Mouse (Mus musculus) stomach, postnatal 0 days (tissue): ENCODE results near the gene Mvb12b. TPM values are rescaled to one million over a fixed set of nuclear protein-coding genes. Genes with fewer than 3 reads are reported as not detected.
A peak's percentile ranks its signal among the peaks of the same experiment; 100 is the strongest.

Source experiments
- ATAC-seq: fragments of 200-750 bp; cut with Nextera tagmentation; 2 replicates; pipeline ENCODE4 v1.8.0; 2017; ENCODE audit not compliant: low FRiP score, low TSS enrichment
- DNase-seq: peaks from one replicate; pipeline ENCODE4 v3.0.0-alpha.2; 2016; ENCODE audit warnings: low spot score
- H3K27ac ChIP-seq: fragments of 300-500 bp; sonication (generic); replicated peaks from 2 replicates; pipeline ENCODE4 v1.5.1; 2014; ENCODE audit warnings: mild to moderate bottlenecking, control low read depth
- H3K27me3 ChIP-seq: fragments of 300-500 bp; sonication (generic); 2 replicates; pipeline ENCODE4 v1.6.1; 2014; ENCODE audit warnings: low read length; ENCODE audit not compliant: control insufficient read depth, insufficient read depth
- H3K36me3 ChIP-seq: fragments of 300-500 bp; sonication (generic); 2 replicates; pipeline ENCODE4 v1.6.1; 2014; ENCODE audit warnings: low read length, mixed read lengths; ENCODE audit not compliant: control insufficient read depth, insufficient read depth
- H3K4me1 ChIP-seq: fragments of 300-500 bp; sonication (generic); replicated peaks from 2 replicates; pipeline ENCODE4 v1.6.1; 2014; ENCODE audit warnings: antibody characterized with exemption; ENCODE audit not compliant: control insufficient read depth, insufficient read depth
- H3K4me2 ChIP-seq: fragments of 300-500 bp; sonication (generic); replicated peaks from 2 replicates; pipeline ENCODE4 v1.6.1; 2014; ENCODE audit warnings: low read depth, mild to moderate bottlenecking, control low read depth, moderate library complexity
- H3K4me3 ChIP-seq: fragments of 300-500 bp; sonication (generic); 2 replicates; pipeline ENCODE4 v1.5.1; 2014; ENCODE audit warnings: low read depth, low read length, control low read depth
- H3K9ac ChIP-seq: fragments of 300-500 bp; sonication (generic); 2 replicates; pipeline ENCODE4 v1.6.1; 2014; ENCODE audit warnings: mild to moderate bottlenecking, low read length, control low read depth, mixed read lengths
- H3K9me3 ChIP-seq: fragments of 300-500 bp; sonication (generic); 2 replicates; pipeline ENCODE4 v1.6.1; 2016; ENCODE audit warnings: low read length; ENCODE audit not compliant: control insufficient read depth
- CTCF ChIP-seq: IDR thresholded peaks from 2 replicates; pipeline ENCODE4 v1.5.1; 2016; ENCODE audit warnings: antibody characterized with exemption, low read depth, mild to moderate bottlenecking, moderate library complexity
- EP300 ChIP-seq: optimal IDR thresholded peaks from 2 replicates; pipeline ENCODE3; 2016; ENCODE audit warnings: antibody characterized with exemption
- WGBS: fragments of 180-500 bp; shearing (Covaris S2); extraction: QIAGEN DNeasy Blood & Tissue Kit; methylation state at CpG from one replicate; pipeline ENCODE4 v1.1.7; 2014; 5-methylcytosine and 5-hydroxymethylcytosine counted together
- polyA plus RNA-seq: library from polyadenylated mRNA; unstranded; fragments of >200 nt; fragmentation: Nextera tagmentation; extraction: Ambion mirVana; gene quantifications from 2 replicates; pipeline ENCODE4 v1.2.1, GENCODE M21; 2015

Mvb12b gene
- polyA plus RNA-seq, 1 experiment from 2014 or later: 10.2 TPM

DNA sequence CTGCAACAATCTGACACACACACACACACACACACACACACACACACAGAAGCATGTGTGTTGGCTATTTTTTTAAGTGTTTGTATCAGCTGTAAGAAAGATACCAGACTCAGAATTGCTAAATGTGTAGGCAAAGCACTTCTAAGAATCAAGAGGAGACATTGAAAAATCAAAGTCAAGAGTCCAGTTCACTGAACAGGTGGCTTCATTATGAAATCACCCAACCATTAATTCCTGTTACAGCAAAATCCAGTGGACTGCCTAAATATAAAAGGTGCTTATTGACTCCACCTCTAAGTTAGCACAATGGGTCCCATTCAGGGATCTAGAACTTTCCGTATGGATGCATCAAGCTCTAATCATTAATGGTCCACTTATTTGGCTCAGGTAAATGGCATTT, 103.0 kb downstream of the Mvb12b start:
- DNase-seq: no peak
- H3K9ac ChIP-seq: no peak overlapping the region

DNA sequence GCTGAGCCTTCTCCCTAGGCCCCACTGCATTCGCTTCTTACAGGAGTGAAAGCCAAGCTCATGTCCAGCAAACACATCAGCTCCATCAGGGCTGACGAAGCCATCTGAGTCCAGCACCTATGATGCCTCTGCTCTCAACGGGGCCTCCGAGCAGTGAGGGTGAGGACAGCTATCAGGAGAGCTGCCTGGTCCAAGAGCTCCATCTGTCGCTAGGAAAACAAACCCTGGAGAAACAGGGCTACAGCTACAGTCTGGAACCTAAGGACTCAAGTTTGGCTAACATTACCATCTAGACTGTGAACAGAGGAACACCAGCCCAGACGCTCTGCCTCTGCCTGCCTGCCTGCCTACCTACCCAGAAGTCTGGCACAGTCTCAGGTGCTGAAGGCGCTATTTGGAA, 104.3 kb downstream of the Mvb12b start:
- Histone ChIP-seq H3K27me3 (no peaks in the 10 kb centered on the region), H3K27ac (no peak overlapping the region), H3K9me3 (peaks cover 5% of the 10 kb centered on the region), H3K4me3 (no peak overlapping the region), H3K4me2 (no peak overlapping the region), H3K9ac (no peak overlapping the region), H3K36me3 (no peaks in the 10 kb centered on the region; the same call in 1 of the 2 replicates), H3K4me1 (no peaks in the 10 kb centered on the region)
- 84% methylated on average over 7 of the region's 7 CpGs for WGBS
- TF ChIP-seq CTCF (0 out of 2 replicates have a peak, but pooled peaks have one; percentile 12), EP300 (no peak)
- DNase-seq (no peak), ATAC-seq (no peak)

More for the DNA sequence above, 103.0 kb downstream of the Mvb12b start:
- Histone ChIP-seq H3K4me2 (no peak overlapping the region), H3K27ac (no peak overlapping the region), H3K9me3 (no peaks in the 10 kb centered on the region), H3K27me3 (no peaks in the 10 kb centered on the region), H3K4me1 (no peaks in the 10 kb centered on the region), H3K4me3 (no peak overlapping the region), H3K36me3 (no peaks in the 10 kb centered on the region; the same call in 1 of the 2 replicates)
- TF ChIP-seq CTCF (no peak), EP300 (no peak)
- 92% methylated on average over 1 of the region's 1 CpGs for WGBS
- no peak for ATAC-seq

- no peak for ATAC-seq
- H3K4me2 ChIP-seq: no peak overlapping the region
Measured at GRCm38 (mm10) chr2:33781655-33782400, 105.9 kb downstream of the Mvb12b start.

GRCm38 (mm10) chr2:33778466-33778865, 109.3 kb downstream of the Mvb12b start:
- H3K4me2 ChIP-seq: no peak overlapping the region
- peaks cover 5% of the 10 kb centered on the region; the same call in 1 of the 2 replicates for H3K36me3 ChIP-seq
- H3K4me3 ChIP-seq: no peak overlapping the region
- ATAC-seq (no peak), DNase-seq (no peak)
- no peaks in the 10 kb centered on the region for H3K27me3 ChIP-seq
- 96% methylated on average over 4 of the region's 4 CpGs for WGBS
- no peak overlapping the region for H3K9ac ChIP-seq
- H3K4me1 ChIP-seq: no peaks in the 10 kb centered on the region
- H3K9me3 ChIP-seq: peaks cover 16% of the 10 kb centered on the region
- H3K27ac ChIP-seq: no peak overlapping the region
- TF ChIP-seq EP300 (no peak), CTCF (no peak)

More at GRCm38 (mm10) chr2:33781655-33782400, 105.9 kb downstream of the Mvb12b start:
- WGBS: 31% methylated on average over 11 of the region's 11 CpGs
- DNase-seq: peak; percentile 26
- Histone ChIP-seq H3K27me3 (no peaks in the 10 kb centered on the region), H3K9ac (no peak overlapping the region), H3K36me3 (peaks cover 5% of the 10 kb centered on the region; the same call in 1 of the 2 replicates), H3K4me3 (no peak overlapping the region), H3K27ac (no peak overlapping the region), H3K9me3 (peaks cover 16% of the 10 kb centered on the region), H3K4me1 (no peaks in the 10 kb centered on the region)
- TF ChIP-seq EP300: no peak

GRCm38 (mm10) chr2:33777051-33777450, 110.7 kb downstream of the Mvb12b start:
- ATAC-seq (no peak), DNase-seq (no peak)
- Histone ChIP-seq H3K27me3 (no peaks in the 10 kb centered on the region), H3K4me3 (no peak overlapping the region), H3K4me1 (no peaks in the 10 kb centered on the region), H3K9me3 (peaks cover 16% of the 10 kb centered on the region), H3K9ac (no peak overlapping the region), H3K27ac (no peak overlapping the region), H3K36me3 (peaks cover 5% of the 10 kb centered on the region; the same call in 1 of the 2 replicates), H3K4me2 (no peak overlapping the region)
- 96% methylated on average over 11 of the region's 11 CpGs for WGBS
- TF ChIP-seq CTCF (no peak), EP300 (no peak)

GRCm38 (mm10) chr2:33774884-33775283, 112.9 kb downstream of the Mvb12b start:
- 90% methylated on average over 2 of the region's 2 CpGs for whole genome bisulfite sequencing
- no peak overlapping the region for H3K4me3 ChIP-seq
- no peak overlapping the region for H3K4me2 ChIP-seq
- H3K9me3 ChIP-seq: peaks cover 16% of the 10 kb centered on the region
- H3K27ac ChIP-seq: no peak overlapping the region
- H3K4me1 ChIP-seq: no peaks in the 10 kb centered on the region
- no peak overlapping the region for H3K9ac ChIP-seq
- H3K27me3 ChIP-seq: no peaks in the 10 kb centered on the region
- DNase-seq (no peak), ATAC-seq (no peak)
- TF ChIP-seq EP300 (no peak), CTCF (no peak)
- peaks cover 5% of the 10 kb centered on the region; the same call in 1 of the 2 replicates for H3K36me3 ChIP-seq
